Mouse (Mus musculus) retina, embryonic 14.5 days (tissue): ENCODE results near the gene Huwe1.

Experiments
- DNase-seq: peaks from one replicate; pipeline ENCODE4 v3.0.0-alpha.2; 2015; ENCODE audit warnings: low spot score

Gene Huwe1

DNA sequence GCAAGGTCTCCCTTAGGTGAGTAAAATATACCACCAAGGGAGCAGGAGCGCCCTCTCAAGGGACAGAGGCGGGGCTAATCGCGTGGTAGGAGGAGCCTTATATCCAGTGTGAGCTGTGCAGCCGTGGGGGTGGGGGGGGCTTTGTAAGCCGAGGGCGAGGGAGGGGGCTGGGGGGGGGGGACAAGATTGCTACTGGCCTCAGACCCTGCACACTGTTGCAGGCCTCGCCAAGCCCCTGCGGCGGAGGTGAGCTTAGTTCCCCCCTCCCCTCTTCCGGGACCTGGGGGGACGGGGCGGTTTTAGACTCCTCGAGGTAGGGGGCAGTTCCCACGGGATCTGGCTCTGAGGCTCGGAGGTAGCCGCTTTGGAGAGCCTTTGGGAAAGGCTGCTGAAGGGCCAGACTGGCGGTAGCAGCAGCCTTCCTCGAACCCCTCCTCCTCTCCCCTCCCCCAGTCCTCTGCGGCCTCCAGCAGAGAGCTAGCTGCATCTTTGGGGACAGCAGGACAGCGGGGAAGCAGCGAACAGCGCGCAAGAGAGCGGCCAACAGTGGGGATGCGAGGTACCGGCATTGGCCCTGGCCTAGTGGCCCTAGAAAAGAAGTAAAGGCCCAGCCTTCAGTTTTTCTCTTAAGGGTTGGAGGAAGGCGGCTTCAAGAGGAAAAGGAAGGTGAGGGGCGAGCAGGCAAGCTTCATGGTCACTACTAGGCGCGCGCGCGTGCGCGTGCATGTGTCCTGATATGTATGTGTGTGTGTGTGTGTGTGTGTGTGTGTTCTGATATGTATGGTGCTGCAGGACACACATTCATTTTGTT is at the start of gene Huwe1:
Gene Huwe1, plus strand, starts transcription at position 107 of the 811 bp plus-strand sequence.
- DNase-seq = peak; percentile 83

DNA sequence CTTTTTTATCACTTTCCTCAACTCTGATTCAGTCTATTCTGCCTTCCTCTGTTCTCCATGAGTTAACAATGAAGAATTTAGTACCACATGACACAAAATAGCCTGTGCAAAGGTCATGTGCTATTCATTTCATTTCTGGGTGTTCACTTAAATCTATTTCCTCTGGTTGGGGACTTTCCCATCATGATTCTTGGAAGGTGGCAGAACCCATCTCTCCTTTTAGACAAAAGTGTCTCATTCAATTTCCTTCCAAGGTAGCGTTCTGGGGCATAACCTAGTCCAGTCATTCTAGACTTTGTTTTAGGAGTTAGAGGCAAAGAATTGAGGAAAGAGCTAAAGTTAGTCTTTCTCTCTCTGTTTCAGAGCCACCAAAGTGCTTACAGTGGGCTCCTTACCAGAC is 20.3 kb upstream of the Huwe1 start:
- DNase-seq = no peak

DNA sequence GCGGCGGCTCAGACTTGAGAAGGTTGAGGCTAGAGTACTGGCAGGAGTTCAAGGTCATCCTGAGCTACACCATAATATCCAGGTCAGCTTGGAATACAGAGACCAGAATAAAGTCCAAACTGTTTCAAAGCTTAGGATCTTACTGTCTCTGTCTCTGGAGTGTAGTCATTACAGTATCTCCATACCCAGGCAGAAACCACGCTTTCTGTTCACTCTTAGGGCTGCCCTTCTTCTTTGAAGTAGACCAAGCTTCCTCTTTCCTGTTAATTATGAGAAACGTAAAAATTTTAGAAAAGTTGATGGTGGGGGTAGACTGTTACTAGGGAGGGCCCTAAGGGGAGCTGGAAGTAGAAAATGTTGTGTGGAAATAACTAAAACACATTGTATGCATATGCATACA is 17.7 kb upstream of the Huwe1 start:
- DNase-seq = no peak

DNA sequence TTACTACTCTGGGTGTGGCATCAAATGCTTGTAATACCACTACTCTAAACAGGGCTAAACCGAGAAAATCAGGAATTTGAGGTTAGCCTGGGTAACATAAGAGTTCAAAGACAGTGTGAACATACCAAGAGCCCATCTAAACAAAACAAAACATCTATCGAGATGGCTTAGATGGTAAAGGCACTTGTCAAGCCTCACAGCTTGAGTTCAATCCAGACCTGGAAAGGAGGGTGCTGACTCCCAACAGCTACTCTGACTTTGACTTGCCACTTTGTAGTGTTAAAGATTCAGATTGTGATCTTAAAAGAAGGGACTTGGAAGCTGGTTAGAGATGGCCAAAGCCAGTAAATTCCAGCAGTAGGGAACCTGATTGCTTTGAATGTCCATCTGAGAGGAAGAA is 7.8 kb upstream of the Huwe1 start:
- DNase-seq = no peak

DNA sequence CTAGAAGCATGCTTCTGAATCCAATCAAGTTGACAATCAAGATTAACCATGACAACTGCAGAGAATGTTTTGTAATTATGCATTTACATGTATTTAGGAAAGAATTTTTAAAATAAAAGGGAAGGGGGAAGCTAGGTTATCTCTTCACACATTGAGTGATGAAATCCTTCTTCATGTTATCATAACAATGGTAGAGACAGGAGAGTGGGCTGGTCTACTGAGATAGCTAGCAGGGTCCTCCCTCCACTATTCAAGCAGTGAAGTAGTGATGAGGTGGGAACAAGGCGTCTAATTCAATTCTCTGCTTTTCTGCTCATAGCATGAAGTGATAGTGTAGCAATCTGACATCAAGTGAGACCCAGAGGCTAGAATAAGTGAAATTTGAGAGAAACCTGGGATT is 2.6 kb upstream of the Huwe1 start:
- DNase-seq = no peak

DNA sequence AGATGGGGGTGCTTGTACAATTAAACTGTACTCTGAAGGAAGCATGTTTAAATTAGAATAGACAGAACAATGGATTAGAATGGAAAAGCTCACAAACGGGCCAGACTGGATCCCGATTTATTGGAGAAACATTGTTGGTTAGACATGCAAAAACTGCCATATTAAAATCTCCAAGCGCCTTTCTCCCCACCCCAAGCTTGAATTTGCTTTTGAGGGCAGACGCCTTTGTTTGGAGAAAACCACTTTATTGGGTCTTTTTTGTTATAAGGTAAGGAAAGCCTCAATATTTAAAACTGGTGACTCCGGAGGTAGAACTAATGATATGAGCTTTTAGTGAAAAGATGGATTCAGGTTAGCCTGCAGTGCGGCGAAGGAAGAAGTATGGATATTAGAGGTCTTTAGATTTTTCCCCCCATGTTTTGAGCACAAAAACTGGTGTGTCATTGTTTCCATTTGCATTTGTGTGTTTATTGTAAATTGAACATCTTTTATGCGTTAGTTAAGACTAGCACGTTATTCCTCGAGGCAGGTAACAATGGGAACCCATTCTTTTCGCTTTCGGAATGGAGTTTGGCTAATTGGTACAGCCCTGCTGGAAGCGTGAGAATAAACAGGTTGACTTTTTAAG is 1.8 kb downstream of the Huwe1 start:
- DNase-seq = no peak

DNA sequence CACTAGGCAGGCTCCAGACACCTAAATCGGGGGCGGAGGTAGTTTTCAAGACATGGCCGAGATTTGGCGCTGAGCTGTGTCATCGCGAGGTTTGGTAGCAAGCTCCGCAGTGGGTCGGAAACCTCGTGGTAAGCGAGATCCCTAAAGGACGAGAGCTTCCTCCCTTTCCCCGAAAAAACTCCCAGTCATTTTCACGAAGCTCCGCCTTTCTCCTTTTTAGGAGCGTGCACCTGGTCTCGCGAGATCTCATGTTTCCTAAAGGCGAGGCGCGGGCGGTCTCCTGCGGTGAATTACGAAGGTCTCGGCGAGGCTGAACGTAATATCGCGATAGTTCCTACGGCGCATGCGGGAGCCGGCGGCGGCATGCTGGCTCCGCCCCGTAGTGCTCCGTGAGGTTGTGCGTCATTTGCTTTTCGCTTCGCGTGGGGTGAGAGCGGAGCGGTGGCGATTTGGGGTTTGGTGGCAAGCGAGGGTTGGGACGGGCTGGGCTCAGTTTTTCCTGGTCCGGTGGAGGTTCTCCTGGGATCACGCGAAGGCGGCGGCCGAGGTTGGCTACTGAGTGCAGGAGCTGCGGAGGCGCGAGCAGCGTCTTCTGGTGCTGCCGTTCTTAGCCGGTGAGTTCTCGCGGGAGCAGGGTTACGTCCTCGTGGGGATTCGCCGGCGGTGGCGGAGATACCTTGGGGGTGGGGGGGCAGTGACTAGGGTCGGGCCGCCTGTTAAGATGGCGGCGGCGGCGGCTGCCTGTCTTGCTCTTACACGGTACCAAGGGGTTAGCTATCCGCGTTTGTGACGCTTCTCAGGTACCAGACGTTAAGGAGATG is 2.6 kb downstream of the Huwe1 start:
- peak; percentile 96 for DNase-seq

DNA sequence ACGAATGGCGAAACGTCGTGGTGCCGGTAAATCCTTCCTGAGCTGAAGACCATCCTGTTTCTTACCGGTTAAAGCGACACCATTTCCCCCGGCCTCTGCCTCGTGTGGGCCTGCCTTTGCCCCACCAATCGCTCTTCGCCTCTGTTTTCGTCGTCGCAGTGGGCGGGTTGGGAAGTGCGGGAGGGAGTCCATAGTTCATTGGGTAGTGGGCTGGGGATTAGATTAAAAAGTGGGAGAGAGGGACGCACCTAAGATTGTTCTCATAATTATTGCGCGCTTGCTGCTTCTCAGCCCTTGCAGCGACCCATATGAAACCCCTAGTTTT is 3.1 kb downstream of the Huwe1 start:
- no peak for DNase-seq

DNA sequence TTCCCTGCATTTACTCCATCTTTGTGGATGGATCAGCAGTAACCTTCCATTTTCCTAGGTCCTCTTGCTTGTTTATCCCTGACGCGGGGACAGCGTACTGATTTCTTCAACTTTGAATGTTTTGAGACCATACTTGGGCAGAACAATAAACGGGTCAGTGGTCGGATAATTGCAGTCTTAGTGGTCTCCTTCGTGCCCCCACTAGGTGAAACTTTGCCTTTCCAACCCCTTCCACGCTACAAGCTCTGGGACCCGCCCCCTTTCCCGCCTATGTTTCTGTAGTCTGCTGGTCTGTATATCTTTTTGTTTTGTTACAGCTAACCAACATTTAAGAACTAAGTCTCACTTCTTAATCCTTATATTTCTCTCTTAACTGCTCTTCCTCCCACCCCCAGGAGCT is 3.8 kb downstream of the Huwe1 start:
- peak; percentile 2 for DNase-seq

DNA sequence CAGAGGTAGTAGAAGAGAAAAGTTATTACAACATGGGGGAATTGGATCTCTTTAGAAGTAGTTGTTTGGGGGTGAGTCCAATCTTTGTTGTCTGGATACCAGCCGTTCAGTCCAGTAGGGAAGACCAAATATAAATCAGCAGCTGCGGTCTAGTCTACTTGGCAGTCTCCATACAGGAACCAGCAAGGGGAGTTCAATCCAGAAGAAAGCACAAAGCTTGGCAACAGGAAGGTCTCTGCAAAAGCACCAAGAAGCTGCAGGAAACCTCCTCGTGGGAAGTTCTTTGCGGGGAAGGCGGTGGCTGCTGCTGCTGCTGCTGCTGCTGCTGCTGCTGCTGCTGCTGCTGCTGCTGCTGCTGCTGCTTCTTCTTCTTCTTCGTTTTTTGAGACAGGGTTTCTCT is 10.9 kb downstream of the Huwe1 start:
- no peak for DNase-seq

DNA sequence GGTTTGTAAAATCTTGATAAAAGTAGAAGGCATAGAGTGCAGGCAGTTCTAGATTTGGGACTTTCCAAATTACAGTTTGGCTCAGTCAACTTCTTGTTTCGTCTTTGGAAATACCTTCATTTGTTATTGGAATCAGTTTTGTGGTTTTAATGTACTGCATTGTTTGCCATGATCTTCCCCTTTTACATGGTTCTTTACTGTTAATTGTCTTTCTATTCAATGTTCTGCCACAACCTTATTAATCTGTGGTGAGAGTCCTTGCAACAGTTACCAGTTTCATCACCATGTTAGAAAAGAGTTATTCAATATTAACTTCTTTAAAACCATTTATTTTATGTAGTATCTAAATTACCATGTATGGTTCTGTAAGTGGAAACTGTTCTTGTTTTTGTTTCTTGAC is 13.0 kb downstream of the Huwe1 start:
- DNase-seq = no peak

DNA sequence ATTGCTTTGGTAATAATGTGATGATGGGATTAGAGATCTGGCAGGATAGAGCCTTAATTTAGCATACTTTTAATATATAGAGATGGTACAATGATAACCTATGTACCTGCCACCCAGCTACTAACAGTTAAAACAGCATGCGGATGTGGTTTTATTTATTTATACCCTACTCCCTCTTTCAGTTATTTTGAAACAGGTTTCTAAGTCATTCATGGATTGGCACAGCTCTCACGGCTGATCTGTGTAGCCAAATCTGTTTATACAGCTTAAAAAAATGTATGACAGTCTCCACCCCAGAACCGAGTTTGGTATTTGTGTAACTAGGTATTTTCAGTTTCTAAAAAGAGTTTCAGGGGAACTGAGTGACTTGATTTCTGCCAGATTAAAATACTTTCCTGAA is 17.1 kb downstream of the Huwe1 start:
- DNase-seq = no peak

DNA sequence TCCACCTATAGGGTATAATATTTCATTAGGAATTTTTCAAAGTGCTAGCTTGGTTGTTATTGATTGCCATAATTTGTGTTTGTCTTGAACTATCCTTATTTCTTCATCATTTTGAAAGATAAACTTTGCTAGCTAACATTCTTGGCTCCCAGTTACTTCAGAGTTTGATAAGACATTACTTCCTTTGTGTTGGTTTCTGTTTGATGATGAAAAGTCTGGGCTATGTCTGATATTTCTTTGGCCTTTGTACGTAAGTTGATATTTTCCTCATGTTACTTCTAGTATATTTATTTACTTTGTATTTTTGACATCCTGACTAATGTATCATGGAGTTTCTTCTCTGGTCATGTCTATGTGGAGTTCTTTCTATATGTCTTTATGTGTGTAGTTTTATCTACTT is 28.4 kb downstream of the Huwe1 start:
- DNase-seq = no peak

DNA sequence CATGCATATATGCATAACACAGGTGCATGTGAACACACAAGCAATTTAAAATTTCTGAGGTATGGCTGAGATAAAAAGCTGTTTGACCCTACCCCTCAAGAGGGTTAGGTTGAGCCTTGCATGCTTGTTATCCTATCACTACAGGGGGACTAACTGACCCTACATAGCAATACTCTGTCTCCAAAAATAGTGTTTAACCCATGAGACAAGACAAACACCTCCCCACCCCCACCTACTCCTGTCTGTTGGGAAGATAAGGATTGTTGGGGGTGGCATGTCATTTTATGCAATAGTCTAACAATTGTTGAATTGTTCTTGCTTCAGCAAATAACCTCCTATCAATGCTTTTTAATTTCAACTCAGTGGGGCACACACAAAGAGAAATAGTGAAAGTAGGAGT is 30.7 kb downstream of the Huwe1 start:
- DNase-seq = no peak

DNA sequence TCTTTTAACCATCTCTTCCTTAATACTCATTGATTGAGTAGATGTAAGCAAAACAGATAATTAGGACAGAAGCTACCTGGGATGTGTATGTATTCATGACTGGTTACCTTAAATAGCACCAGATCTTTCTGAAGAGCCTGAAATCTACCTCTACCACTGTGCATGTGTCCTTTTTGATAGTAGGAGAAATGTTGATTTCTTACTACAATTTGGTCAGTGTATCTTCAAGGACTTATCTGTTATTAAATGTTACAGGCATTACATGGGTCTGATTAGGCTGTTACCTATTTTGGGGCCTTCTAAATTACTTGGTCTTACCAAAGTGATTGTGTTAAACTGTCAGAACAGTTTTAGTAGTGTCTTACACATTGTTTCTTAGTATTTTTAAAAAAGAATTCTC is 32.4 kb downstream of the Huwe1 start:
- no peak for DNase-seq

DNA sequence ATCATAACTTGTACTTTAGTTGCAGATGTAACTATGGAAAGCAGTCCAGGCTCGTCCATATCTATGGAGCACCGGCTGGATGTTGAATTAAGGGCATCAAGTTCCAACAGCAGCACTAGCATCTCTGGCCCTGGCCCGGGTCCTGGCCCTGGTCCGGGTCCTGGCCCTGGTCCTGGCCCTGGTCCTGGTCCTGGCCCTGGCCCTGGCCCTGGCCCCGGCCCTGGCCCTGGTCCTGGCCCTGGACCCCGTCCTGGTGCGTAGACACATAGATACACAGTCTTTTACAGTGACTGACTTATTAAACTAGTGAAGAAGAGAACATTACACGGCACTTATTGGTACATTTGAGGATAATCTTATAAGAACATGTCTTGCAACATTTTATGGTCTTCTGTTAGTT is 58.8 kb downstream of the Huwe1 start:
- DNase-seq = no peak

DNA sequence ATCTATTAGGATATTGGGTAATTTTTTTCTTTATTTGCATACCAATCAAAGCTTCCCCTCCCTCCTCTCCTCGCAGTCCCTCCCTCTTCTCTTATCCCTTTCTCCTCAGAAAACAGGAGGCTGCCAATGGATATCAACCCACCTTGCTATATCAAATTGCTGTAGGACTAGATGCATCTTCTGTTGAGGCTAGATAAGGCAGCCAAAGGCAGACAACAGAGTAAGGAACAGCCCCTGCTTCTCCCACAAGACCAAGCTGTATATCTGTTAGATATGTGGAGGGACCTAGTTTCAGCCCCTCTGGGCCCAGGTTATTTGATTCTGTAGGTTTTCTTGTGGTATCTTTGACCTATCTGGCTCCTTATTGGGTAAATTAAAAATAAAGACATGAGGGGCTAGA is 110.1 kb downstream of the Huwe1 start:
- no peak for DNase-seq

DNA sequence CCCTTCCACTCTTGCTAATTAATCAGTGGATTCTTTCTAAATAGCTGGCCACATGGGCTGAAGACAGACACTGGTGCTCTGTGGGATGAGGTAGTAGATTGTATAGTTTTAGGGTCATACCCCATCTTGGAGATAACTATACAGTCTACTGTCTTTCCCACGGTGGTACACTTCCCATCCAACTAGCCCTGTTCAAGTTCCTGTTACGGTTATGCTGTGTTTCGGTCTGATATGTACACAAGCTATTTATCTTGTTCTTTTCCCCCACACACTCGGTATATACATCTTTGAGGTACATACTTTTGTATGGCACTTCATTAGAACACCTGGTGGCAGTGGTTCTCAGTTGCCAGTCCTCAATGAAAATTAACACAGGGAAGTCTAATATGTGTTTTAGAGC is 111.7 kb downstream of the Huwe1 start:
- no peak for DNase-seq

DNA sequence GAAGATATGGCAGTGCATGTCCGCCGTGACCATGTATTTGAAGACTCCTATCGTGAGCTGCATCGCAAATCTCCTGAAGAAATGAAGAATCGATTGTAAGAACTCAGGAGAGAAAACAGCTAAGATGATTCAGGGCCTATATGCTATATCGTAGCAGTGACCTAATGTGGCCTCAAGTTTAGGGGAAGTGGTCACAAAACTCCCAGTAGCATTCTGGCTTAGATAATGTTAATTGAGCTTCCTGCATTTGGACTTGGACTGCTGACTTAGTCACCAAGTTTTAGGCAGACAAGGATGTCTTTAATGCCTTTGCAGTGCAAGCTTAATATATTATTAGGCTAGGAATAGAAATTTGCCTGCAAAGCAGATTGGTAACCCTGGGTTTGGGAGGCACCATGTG is 128.8 kb downstream of the Huwe1 start:
- DNase-seq = no peak

DNA sequence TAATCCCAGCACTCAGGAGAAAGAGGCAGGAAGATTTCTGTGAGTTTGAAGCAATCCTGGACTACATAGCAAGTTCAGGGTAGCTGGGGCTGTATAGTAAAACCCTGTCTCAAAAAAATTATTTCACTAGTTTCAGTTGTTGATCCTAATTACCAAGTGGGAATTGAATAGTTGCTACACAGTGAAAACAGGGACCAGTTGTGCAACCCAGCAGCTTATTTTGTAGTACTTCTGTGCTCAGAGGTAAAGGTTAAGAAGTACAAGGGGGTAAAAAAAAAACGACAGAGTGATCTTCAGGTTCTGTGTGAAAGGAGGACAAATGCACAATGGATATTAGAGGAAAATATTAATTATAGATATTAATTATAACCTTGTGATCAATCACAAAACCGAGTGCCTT is 138.2 kb downstream of the Huwe1 start:
- DNase-seq = no peak

DNA sequence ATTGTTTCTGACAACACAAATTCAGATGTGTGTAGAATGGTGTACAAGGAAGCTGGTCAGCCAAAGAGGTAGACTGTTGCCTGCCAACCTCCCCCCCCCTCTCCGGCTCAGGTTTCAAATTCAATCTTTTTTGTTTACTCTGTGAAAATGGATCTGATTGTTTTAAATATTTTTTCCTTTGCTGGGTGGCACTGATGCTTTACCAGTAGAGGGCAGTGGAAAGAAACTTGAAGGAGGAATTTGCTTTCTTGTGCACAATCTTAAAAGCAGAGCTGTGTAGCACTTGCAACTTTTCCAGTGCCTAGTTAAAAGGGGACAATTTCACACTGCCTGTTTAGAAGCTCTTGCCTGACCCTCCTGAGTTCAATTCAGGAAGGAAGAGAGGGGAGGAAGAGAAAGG is 146.4 kb downstream of the Huwe1 start:
- DNase-seq = peak; percentile 31

DNA sequence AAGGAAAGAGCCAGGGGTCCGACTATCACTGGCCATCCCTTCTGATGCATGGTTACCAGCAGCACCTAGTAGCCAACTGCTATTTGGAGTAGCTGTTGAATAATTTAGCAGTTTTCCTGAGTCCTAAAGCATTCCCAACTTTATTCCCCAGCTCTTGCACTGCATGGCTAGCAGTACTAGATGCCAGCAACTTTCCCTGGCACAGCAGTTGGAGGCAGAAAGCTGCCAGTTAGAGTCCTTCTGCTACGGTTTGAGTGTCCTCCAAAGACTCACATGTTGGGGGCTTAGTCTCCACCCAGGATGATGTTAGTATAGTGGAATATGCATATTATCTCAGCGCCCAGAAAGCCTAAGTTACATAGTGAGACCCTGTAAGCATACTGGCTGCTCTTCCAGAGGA is 147.2 kb downstream of the Huwe1 start:
- DNase-seq = no peak

DNA sequence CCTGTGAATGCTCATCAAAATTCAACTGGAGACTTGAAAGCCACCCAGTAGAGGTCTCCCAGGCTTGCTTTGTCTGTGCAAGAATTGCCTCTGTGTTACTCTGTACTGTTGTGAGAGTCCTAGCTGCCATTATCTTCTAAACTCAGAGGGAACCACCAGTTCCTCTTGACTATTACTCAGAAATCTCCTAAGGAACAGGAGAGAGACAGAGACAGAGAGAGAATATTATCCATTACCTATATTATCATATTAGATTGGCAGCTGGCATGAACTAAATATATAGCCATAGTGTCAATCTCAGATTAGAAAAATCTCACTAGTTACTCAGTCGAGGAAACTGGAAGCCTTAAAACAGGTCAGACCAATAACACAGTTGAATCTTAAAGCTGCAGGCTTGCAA is 149.6 kb downstream of the Huwe1 start:
- DNase-seq = no peak
